Mouse (Mus musculus): Measurements from ENCODE around the gene Glrx2. TPM values are rescaled to one million over a fixed set of nuclear protein-coding genes. Genes with fewer than 3 reads are reported as not detected.

Gene Glrx2
- 36.2 TPM for total RNA-seq (2023)

DNA sequence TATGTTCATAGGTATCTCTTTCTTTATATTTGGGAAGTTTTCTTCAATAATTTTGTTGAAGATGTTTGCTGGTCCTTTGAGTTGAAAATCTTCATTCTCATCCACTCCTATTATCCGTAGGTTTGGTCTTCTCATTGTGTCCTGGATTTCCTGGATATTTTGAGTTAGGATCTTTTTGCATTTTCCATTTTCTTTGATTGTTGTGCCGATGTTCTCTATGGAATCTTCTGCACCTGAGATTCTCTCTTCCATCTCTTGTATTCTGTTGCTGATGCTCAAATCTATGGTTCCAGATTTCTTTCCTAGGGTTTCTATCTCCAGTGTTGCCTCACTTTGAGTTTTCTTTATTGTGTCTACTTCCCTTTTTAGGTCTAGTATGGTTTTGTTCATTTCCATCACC is at the start of gene Glrx2:
Glrx2 (plus strand) TSS at position 301 of the 400 bp plus-strand sequence.

DNA sequence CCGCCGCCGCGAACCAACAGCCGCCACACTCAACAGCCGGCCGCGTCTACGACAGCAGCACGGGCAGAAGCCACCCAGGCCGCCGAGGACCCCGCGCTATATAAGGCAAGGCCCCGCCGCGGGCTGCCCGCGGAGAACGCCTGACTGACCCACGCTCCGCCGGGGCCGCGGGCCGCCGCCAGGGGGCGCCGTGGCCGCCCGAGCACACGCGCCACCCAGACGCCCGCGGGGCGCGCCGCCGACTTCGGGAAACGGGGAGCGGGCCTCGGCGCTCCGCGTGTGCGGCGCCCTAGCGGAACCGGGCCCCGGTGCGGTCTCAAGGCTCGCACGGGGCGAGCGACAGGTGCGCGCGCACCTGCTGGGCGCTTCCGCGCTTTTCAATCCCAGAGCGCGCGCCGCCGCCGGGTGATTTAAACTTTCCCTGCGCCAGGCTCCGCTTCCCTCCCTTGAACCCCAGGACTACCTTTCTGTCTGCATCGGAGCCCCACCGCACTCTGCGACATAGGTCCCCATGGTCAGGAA is 13.3 kb upstream of the Glrx2 start, which contains the start of gene Cdc73:
Cdc73 (minus strand) TSS at position 153 of the 522 bp plus-strand sequence.

DNA sequence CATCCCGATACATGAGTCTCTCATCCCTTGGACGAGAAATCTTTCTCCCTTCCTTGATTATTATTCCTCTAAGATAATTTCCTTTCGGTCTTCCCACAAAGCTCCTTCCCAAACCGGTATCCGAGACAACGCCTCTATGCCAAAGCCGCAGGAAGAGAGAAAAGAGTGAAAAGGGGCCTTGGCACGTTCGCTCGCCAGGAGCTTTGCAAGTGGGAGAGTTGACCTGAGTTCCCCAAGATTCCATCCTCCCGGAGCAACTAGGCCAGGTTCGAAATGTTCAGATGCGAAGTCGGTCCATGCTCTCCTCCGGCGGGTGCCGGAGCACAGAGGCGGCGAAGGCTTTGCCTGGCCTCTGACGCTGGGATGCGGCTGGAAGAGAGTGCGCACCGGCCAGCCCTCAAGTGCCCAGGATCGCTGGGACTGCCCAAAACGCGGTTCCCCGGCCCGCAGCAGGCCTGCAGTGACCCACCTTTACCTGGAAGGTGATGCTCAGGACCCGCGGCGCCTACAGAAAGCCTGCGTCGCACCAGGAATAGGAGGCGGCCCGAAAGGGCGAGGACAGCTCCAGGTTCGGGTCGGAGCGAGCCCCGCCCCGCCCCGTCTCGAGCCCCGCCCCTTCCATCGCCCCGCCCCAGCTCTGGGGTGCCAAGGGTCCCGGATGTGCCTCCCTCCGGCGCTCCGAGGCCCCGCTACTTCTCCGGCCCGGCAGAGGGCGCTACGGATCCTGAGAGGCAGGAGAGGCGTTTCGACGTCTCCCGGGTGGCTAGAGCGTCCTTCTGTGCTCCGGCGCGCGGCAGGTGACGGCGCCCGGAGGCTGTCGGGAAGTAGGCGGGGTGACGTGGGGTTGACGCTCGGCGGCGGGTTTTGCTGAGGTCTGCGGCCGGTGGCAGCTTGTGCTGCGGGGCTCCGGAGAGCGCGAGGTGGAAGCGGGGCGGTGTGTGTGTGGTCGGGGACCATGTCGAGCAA is 60.6 kb downstream of the Glrx2 start, which contains the start of the genes Trove2 and Uchl5:
Trove2 (minus strand) TSS at position 623 of the 966 bp plus-strand sequence.
Uchl5 (plus strand) TSS at position 827 of the 966 bp plus-strand sequence.

Other genes with a start within 250 kb of the Glrx2 start
- not detected for gene B3galt2, start 75.7 kb upstream of the Glrx2 start, total RNA-seq (2023)
- 98.2 TPM for gene Cdc73, start 13.4 kb upstream of the Glrx2 start, total RNA-seq (2023)
- gene Trove2, start 60.7 kb downstream of the Glrx2 start, total RNA-seq (2023): 3.8 TPM
- gene Uchl5, start 60.9 kb downstream of the Glrx2 start, total RNA-seq (2023): 24.2 TPM

Measured in CD4-positive naive resting alpha-beta T cell, adult 57 days (primary cell).